Comparison of ENCODE assay signal across 9 mouse cellular contexts in genomic region chr11:35856359-35857040, GRCm38 (mm10). TPM values are rescaled to one million over a fixed set of nuclear protein-coding genes. Genes with fewer than 3 reads are reported as not detected.
DNase-seq lines count a peak whose midpoint lies in the region; ATAC-seq and TF ChIP-seq lines count a peak whose summit lies in the region.
"Had no signal": no experiment of that assay in that cellular context is flagged by ENCODE, and none has a peak within 500 bp of the region (broad histone marks: within the 10 kb centered on the region; RNA-seq: fewer than 3 reads in every experiment).

No protein-coding gene starts in this region.

- no peak for TF ChIP-seq POLR2A in brain, embryonic 14.5 days (IDR thresholded peaks at IDR 0.05; ENCODE audit: borderline replicate concordance, extremely low read depth, insufficient read depth, insufficient read length, poor library complexity, severe bottlenecking)

- H3K9me3 ChIP-seq in forebrain, embryonic 10.5 days = peaks cover 6% of the 10 kb centered on the region; the same call in 1 of the 2 replicates
- no peaks in the 10 kb centered on the region for H3K9me3 ChIP-seq in midbrain, embryonic 16.5 days (replicated peaks; ENCODE audit: control insufficient read depth, low read length, poor library complexity, severe bottlenecking)
- H3K9me3 ChIP-seq: liver, embryonic 13.5 days had no signal

- H3K4me1 ChIP-seq in forebrain, embryonic 10.5 days = peaks cover 53% of the 10 kb centered on the region
- peaks cover 25% of the 10 kb centered on the region for H3K4me1 ChIP-seq in midbrain, embryonic 16.5 days (ENCODE audit: control insufficient read depth, insufficient read depth, low read length)
- H3K4me1 ChIP-seq: liver, embryonic 13.5 days had no signal

- 0 out of 2 replicates have a peak overlapping the region, but pooled peaks have one; percentile 17 for H3K4me2 ChIP-seq in midbrain, embryonic 16.5 days (ENCODE audit: low read length)
- H3K4me2 ChIP-seq: liver, embryonic 13.5 days had no signal

- peak; percentile 88 for ATAC-seq in midbrain, embryonic 16.5 days

- H3K9ac ChIP-seq in midbrain, embryonic 16.5 days (ENCODE audit: low read depth, low read length) = peak overlapping the region; percentile 39; the same call in 1 of the 2 replicates
- H3K9ac ChIP-seq: liver, embryonic 13.5 days had no signal

- peak; percentile 98 for DNase-seq in brain, embryonic 14.5 days (ENCODE audit: low read depth)
- DNase-seq in forebrain, embryonic 10.5 days (ENCODE audit: extremely low spot score, low spot score) = peak; percentile 79
- peak; percentile 64 to 82 for DNase-seq in layer of hippocampus, adult 2 months (ENCODE audit: low spot score in 2 of 2)
- DNase-seq in adrenal gland, postnatal 14 days = no peak
- no peak for DNase-seq in thymus, postnatal 25 days
- DNase-seq in spleen, adult 12 weeks (ENCODE audit: low spot score) = no peak
- DNase-seq in adipocyte (ENCODE audit: low spot score) = no peak
- DNase-seq: liver, embryonic 13.5 days had no signal

- peak overlapping the region; percentile 20; the same call in 1 of the 2 replicates for H3K4me3 ChIP-seq in forebrain, embryonic 10.5 days
- H3K4me3 ChIP-seq in layer of hippocampus, adult 2 months = no peak overlapping the region
- H3K4me3 ChIP-seq in midbrain, embryonic 16.5 days (ENCODE audit: low read depth, low read length) = no peak overlapping the region
- H3K4me3 ChIP-seq: liver, embryonic 13.5 days had no signal

- no peak for TF ChIP-seq CTCF in brain, embryonic 14.5 days (IDR thresholded peaks at IDR 0.05; ENCODE audit: borderline replicate concordance, extremely low read depth, insufficient read depth, insufficient read length)
- TF ChIP-seq CTCF in layer of hippocampus, adult 2 months (conservative IDR thresholded peaks at IDR 0.05) = no peak

- 37% methylated on average over 11 of the region's 11 CpGs for WGBS in forebrain, embryonic 10.5 days
- WGBS in midbrain, embryonic 16.5 days = 14% methylated on average over 11 of the region's 11 CpGs

- H3K27ac ChIP-seq in forebrain, embryonic 10.5 days = peak overlapping the region; percentile 90
- peak overlapping the region; percentile 94 for H3K27ac ChIP-seq in layer of hippocampus, adult 2 months
- H3K27ac ChIP-seq in midbrain, embryonic 16.5 days (ENCODE audit: low read length) = peak overlapping the region; percentile 89
- H3K27ac ChIP-seq: liver, embryonic 13.5 days had no signal

- no peaks in the 10 kb centered on the region for H3K27me3 ChIP-seq in forebrain, embryonic 10.5 days (ENCODE audit: poor library complexity, severe bottlenecking)
- no peaks in the 10 kb centered on the region for H3K27me3 ChIP-seq in midbrain, embryonic 16.5 days (ENCODE audit: control insufficient read depth, insufficient read depth, low read depth, low read length)
- H3K27me3 ChIP-seq: liver, embryonic 13.5 days had no signal

- peaks cover 66% of the 10 kb centered on the region for H3K36me3 ChIP-seq in forebrain, embryonic 10.5 days (replicated peaks)
- H3K36me3 ChIP-seq in midbrain, embryonic 16.5 days (ENCODE audit: control insufficient read depth, insufficient read depth, low read length) = 0 out of 2 replicates have a peak, but pooled peaks cover 4% of the 10 kb centered on the region

RNA-seq across cellular contexts. Expression of gene Rars, which starts 22.2 kb away (rescaled TPM):
- polyA plus RNA-seq in brain, embryonic 14.5 days (2012; rRNA removed) = 56.4 and 57.1 TPM in 2 replicates
- 118 and 123 TPM in 2 replicates for polyA plus RNA-seq in forebrain, embryonic 10.5 days (2016; fragmentation: Nextera tagmentation; extraction: Ambion mirVana)
- 10 to 100 TPM; 45.6 to 53.6 TPM for total RNA-seq in layer of hippocampus, adult 2 months (2021)
- polyA plus RNA-seq in midbrain, embryonic 16.5 days (2015; fragmentation: Nextera tagmentation; extraction: Ambion mirVana) = 70.2 and 71.9 TPM in 2 replicates
- total RNA-seq in adrenal gland, postnatal 14 days (2021) = 64.7 and 75.4 TPM in 2 replicates

RNA-seq across cellular contexts. Expression of gene Fbll1, which starts 57.8 kb away (rescaled TPM):
- polyA plus RNA-seq in brain, embryonic 14.5 days (2012; rRNA removed) = 82.5 and 83.9 TPM in 2 replicates
- polyA plus RNA-seq in forebrain, embryonic 10.5 days (2016; fragmentation: Nextera tagmentation; extraction: Ambion mirVana) = 0.12 and 0.14 TPM in 2 replicates
- total RNA-seq in layer of hippocampus, adult 2 months (2021) = 10 to 100 TPM; 42.9 to 48.9 TPM
- 18.9 and 20.5 TPM in 2 replicates for polyA plus RNA-seq in midbrain, embryonic 16.5 days (2015; fragmentation: Nextera tagmentation; extraction: Ambion mirVana)
- total RNA-seq in adrenal gland, postnatal 14 days (2021) = 0.67 and 0.83 TPM in 2 replicates
- polyA plus RNA-seq: liver, embryonic 13.5 days had no signal

Comparison
In these comparisons a context has a peak if more than half of its experiments do, and no peak if none do; other contexts are left out.
1. DNase-seq: peak in brain, embryonic 14.5 days (single experiment), forebrain, embryonic 10.5 days (single experiment) and layer of hippocampus, adult 2 months (2 of 2); none in adrenal gland, postnatal 14 days (single experiment), thymus, postnatal 25 days (single experiment), spleen, adult 12 weeks (single experiment) and adipocyte (single experiment).
2. RNA of gene Fbll1, which starts 57.8 kb away (polyA plus RNA-seq): 82.5 to 83.9 TPM in brain, embryonic 14.5 days and 18.9 to 20.5 TPM in midbrain, embryonic 16.5 days; 0.12 to 0.14 TPM in forebrain, embryonic 10.5 days; every median in the first group is over 10 times any median in the second.
3. Peak in every context shown above with its lines, with median percentiles within 50 percentile points of each other: H3K27ac ChIP-seq.